17 mouse cellular contexts compared by ENCODE assay signal in the genomic region with DNA sequence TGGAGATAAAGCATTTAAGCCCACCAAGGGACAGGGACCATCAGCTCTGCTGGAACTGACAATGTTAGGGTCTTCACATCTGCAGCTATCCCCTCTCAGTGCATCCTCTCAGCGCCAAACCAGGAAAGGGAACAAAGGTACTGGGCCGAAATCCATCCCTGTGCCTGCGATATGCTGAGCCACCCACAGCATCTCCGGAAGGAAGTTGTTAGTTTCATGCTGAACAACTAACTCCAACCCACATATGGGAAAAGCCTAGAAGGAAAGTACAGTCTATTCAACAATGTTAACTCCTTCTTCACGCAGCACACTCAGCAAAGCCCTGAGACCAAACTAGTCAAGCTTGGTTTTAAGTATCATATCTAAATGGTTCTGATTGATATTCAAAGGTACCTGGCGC.
"Had no signal": no experiment of that assay in that cellular context is flagged by ENCODE, and none has a peak within 500 bp of the region (broad histone marks: within the 10 kb centered on the region; RNA-seq: fewer than 3 reads in every experiment).

No protein-coding gene starts in this region.

- ATAC-seq: midbrain, embryonic 16.5 days had no signal

- DNase-seq: lung, adult 18-20 months; lung, embryonic 14.5 days; lung, postnatal 10 days; lung, postnatal 4 days; midbrain, embryonic 14.5 days; retina, postnatal 1 day; right cerebral cortex, postnatal 14 days; spleen, adult 18-20 months; thymus, adult 2 months; thymus, postnatal 14 days; thymus, postnatal 36 days had no signal

- H3K27ac ChIP-seq: midbrain, embryonic 10.5 days; midbrain, embryonic 12.5 days; neural tube, embryonic 13.5 days; neural tube, embryonic 15.5 days had no signal

- H3K4me3 ChIP-seq: midbrain, embryonic 10.5 days; midbrain, embryonic 12.5 days; myocyte; neural tube, embryonic 13.5 days; neural tube, embryonic 15.5 days had no signal
